Mouse (Mus musculus) adrenal gland, postnatal 25 days (tissue): ENCODE data around the gene Cd48. TPM values are rescaled to one million over a fixed set of nuclear protein-coding genes. Genes with fewer than 3 reads are reported as not detected.
A peak's percentile ranks its signal among the peaks of the same experiment; 100 is the strongest.
"Not testable (repeated sequence)": the region's sequence is repeated elsewhere in the genome, so short reads cannot be mapped to it uniquely, and the experiment has no call there.

ENCODE experiments used
- DNase-seq: peaks from one replicate; pipeline ENCODE4 v3.0.0; 2021; ENCODE audit warnings: mixed read lengths
- long read RNA-seq: library from polyadenylated mRNA; stranded (forward); transcript quantifications from one replicate; pipeline ENCODE4 v2.0.0, GENCODE M21; 2021
- total RNA-seq: library from RNA; stranded (reverse); gene quantifications from 2 replicates; pipeline ENCODE4 v1.2.3, GENCODE M21; 2021

The Cd48 gene
- 1.3 and 1.6 TPM in 2 replicates for total RNA-seq
- long read RNA-seq = 0 reads

DNA sequence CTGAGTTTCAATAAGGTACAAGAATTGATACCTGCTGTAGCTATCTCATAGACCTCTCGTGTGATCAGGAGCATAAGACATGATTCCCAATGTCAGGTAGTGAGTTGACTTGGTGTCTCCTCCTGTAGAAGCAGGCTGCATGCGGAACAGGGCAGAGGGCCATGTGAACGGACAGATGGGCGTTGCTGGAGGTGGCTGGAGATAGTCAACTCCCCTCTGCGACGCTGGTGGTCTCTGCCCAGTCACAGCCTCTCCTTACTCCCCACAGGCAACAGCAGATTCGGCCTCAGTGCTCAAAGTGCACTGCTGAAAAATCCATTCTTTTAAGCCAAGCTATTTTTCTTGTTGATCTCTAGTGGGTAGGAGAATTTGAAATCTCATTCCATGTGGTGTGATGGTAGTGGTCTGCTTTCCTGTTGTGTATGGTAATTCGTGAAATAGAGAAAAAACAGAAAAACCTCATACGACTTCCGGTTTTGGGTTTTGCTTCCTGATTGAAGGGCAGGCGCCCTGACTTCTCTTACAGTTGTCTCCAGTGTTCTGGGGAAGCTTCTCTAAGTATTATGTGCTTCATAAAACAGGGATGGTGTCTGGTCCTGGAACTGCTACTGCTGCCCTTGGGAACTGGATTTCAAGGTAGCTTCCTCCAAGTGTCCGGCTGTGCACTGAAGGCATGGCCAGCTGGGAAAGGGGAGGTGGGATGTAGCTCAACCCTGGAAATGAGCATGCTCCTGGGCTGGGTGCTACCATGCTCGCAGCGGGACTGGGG, at the start of gene Cd48:
Cd48 (plus strand) TSS at position 479 of the 769 bp plus-strand sequence.
- no peak for DNase-seq

DNA sequence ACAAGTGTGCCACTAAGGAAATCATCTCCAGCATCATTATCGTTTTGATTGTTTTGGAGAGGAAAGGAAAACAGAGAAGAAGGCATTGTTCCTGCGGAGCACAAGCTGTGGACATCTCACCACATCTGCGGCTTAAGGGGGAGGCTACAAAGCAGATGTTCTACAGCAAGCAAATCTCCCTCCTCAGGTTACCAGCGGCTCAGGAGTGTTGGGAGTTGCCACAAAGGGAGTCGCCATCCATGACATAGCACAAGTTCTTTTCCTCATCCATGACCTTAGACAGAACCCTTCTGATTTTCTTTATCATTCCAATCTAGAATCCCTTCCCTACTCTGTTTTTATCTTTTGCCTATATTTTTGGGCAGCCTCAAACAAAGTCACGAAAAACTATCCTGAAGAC, 46.1 kb upstream of the Cd48 start:
- no peak for DNase-seq

DNA sequence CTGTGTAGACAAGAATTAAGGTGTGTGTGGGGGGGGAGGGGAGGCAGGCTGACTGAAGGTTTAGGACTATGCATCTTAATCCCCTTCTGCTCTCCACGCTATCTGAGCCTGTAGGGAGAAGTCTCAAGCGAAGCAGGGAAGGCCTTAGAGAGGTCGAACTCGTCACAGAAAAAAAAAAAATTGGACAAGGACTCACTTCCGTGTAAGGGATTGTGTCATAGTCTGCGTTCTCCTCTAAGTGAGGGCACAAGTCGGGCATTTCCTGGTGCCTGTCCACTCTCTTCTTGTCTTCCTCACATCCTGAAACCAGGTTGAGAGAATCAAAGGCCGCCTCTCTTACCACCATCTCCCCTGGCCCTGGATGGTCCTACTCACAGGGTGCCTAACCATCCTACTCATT, 44.7 kb upstream of the Cd48 start:
- DNase-seq = no peak

DNA sequence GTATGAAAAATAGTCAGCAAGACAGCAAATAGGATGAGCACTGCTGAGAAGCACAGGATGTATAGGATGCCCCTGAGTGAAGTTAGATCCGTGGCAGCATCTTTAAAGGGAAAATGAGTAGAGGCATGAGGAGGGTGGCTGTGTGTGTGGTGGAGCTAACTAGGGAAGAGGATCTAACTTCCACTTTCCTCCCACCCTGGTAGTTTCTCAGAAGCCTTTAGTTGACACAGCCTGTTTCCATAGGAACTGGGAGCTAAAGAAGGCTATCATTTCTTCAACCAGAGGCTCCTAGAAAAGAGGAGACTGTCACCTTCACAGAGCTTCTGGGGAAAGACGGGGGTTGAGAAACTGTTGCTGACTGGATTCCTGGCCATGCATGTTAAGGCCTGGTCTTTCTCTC, 43.1 kb upstream of the Cd48 start:
- DNase-seq = no peak

DNA sequence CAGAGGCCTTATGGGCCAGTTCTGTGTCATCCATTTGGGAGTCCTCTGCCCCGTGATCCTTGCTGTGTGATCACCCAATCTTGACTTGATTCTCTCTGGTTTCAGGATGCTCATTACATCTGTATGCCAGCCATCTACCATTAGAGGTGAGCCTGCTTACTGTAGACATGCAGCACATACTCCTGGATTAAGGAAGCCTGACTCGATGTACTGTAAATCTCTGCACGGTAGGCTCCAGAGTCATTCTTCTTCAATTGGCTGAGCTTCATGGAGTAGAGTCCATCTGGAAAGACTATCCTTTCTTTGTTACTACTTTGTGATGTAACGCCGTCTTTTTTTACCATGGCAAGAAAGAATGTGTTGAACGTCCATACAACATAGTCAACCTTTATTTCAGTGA, 41.0 kb upstream of the Cd48 start:
- no peak for DNase-seq

DNA sequence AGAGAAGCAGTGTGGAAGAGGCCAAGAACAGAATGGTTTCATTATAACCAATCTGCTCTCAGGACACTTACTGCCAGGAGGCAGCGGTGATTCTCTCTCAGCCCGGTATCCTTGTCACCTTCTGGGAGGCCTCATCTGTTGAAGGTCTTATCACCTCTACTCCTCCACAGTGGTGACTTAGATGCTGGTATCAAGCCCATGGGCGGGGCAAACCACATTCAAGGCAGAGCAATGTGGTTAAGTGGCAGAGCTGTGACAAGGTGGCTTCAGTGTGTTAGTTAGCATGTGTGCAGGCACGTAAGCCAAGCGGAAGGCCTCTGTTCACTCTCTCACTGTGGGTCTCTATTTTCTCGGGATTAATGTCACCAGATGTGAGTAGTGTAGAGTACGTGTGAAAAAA, 38.2 kb upstream of the Cd48 start:
- no peak for DNase-seq

DNA sequence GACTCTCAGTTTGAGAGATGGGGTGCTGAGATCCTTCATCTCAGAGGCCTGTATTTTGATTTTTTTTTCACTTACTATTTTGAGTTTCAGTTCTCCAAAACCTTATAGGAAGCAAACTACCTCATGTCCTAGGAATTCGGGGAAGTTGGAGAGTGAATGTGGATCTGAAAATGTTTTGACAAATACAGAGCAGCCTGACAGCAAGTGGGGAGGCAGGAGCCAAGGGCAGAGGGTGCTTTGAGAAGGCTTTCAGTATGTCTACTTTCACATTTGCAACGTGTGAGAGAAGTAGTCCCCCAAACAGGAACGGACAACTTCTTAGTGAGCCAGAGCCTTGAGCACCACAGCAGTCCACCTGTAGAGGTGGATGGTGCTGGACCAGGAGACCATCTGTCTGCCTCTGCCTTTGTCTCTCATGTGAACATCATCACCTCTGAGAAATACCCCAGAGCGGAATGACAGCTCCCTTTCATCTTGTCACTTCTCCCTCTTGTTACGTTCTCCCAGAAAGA, 35.3 kb upstream of the Cd48 start:
- DNase-seq = no peak

DNA sequence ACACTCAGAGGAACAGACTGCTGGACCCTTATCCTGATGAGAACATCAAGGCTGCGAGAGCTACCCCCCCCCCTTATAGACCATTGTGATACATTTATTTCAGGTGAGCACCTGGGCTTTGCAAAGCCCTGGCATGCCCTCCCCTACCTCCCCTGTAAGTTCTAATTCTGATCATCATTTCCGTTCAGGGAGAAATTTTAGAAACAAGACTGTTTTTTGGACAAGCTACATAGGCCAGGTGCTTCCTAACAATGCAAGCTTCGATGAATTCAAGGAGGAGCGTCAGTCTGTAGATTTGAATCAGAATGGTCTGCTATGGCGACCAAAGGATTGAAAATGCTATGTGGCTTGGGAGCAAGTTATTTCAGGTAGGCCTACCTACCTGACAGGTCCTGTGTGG, 34.1 kb upstream of the Cd48 start:
- no peak for DNase-seq

DNA sequence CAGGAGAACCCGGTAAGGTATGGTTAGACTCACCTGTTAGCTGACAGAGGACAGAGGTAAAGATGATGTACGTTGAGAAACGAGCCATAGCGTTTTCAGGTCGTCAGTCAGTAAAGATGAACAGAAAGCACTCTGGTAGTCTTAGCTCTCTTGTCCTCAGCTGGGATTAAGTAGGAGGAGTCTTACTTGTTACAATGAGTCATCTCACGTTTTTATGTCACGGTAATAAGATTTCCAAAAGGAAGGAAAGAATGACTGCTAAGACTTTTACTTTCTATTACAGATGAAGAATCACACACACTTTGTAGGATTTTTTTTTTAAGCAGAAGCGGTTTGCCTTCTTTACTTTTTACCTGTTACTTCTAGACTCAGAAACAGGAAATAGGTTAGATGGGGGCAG, 33.0 kb upstream of the Cd48 start:
- no peak for DNase-seq

DNA sequence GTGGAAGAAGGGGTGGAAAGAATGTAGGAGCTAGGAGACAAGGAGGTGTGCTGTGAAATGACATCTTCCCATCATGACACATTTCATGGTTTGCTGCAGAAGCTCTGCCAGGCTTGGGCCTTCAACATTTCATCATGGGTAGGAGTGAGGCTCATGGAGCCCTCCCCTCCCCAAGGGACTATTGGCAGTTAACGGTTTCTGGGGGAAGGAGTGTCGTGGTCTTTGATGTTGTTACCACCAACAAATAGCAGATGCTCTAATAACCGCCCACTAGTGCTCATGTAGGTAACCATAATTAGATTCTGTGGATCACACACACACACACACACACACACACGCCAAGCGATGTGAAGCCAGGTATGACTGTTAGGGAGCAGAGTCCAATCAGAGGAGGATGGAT, 29.1 kb upstream of the Cd48 start, which contains the start of gene Slamf7:
Slamf7 (minus strand) TSS at position 302 of the 400 bp plus-strand sequence.
- DNase-seq = no peak

DNA sequence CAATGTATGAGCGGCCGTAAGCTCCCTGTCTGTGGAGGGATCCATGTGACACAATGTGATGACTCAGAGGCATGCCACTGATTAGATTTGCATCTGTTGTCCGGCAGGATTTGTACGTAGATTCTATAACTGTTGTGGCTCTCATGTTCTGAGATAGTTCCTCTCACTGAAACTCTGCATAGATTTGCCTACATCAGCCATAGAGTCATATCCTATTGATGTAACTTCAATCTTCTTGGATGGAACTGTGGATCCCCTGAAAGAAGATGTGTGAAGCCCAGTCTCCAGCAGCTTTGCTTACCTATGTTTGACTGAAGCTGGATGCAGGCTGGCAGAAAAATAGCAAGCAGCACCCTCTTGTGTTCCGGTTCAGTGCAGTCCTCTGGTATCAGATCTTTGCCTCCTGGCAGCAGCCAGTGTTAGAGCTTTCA, 23.2 kb upstream of the Cd48 start:
- no peak for DNase-seq

DNA sequence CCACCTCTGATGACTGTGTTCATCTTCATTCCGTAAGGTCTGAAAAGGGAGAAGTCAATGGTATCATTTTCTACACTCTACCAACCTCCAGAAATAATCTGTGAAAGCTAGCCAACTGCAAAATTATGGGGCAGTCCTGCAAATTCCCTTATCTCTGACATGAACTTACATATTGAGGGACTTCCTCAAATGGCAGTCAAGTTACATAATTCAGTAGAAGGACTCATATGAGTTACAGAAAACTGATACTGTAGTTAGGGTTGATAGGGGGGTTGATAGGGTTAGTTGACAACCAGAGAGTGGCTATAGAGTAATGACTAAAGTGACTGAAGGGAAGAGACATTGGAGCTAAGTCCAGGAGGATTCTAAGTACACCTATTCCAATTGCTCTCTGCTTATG, 21.4 kb upstream of the Cd48 start:
- no peak for DNase-seq

DNA sequence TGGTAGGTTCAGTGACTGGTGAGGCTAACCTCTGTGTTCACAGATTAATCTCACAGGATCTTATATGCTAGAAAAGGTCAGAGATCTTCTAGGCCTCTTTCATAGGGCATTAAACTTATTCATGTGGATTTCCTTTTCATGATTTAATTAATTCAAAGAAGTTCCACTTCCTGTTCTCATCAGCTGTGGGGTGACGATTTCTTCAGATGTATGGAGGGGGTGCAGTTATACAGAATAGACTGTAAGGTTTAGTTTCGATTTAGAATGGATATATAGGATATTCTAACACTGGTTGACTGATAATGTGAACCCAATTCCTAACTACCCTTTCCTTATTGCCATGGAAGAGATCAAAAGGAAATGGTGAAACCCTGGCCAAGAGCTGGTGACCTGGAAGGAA, 20.3 kb upstream of the Cd48 start:
- DNase-seq = no peak

DNA sequence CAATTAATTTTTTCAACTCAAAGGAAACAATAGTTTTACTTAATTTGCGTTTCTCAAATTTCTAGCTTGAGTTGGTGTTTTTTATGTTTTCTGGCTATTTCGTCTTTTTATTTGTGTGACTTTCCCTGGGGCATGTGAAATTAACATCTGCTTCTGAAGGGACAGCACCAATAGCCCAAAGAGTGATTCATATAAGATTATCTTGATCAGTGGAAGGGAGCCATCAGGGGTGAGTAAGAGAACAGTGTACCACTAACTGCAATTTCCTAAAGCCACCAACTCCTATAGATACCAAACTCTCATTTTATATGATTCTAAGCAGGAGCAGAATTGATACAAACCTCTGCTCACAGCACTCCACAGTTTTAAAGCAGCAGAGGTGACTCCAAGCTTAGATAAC, 18.1 kb upstream of the Cd48 start:
- DNase-seq = no peak

DNA sequence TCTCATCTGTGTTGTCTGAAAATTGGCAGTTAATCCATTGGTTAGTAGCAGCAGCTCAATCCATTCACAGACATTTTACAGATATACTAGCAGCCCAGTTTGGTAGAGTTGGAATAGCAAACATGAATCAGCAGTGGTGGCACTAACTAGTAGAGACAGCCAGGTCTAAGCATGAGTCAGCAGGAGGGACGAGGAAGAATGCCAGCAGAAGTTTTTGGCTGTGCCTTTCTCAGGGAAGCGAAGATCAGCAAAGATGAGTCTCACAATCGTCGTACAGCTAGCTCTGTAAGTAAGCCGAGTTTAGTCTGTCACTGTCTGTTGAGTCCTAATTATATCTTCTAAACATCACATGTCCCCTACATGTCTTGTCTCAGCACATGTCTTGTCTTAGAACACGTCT, 15.5 kb upstream of the Cd48 start:
- DNase-seq = peak; percentile 10

DNA sequence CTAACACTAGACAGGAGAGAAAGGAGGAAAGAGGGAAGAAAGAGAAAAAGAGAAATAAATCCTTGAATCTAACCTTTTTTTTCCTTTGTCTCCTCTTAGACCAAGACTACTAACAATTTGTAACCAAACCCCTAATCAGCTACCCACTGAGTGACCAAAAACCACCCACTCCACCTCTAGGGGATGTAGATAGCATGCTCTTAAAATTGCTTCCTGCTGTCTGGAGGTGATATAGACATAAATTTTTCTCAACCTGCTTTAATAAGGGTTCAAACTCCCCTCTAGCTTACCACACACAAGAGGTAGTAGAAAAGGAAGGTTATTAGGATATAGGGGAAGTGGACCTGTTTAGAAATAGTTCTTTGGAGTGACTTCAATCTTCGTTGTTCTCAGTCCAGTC, 14.6 kb upstream of the Cd48 start:
- no peak for DNase-seq

DNA sequence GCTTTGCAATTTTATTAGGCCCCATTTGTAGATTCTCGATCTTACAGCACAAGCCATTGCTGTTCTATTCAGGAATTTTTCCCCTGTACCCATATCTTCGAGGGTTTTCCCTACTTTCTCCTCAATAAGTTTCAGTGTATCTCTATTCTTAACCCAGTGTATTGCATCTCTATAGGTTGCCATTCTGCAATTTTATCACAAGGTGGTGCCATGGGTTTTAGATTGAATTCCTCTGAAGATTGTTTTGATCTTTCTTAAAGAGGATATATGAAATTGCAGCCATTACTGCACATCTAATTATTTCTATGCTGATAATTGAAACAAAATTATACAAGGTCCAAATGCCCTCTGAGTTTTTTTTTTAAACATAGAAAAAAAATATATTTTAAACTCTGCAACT, 9.4 kb upstream of the Cd48 start:
- not testable (repeated sequence) for DNase-seq

DNA sequence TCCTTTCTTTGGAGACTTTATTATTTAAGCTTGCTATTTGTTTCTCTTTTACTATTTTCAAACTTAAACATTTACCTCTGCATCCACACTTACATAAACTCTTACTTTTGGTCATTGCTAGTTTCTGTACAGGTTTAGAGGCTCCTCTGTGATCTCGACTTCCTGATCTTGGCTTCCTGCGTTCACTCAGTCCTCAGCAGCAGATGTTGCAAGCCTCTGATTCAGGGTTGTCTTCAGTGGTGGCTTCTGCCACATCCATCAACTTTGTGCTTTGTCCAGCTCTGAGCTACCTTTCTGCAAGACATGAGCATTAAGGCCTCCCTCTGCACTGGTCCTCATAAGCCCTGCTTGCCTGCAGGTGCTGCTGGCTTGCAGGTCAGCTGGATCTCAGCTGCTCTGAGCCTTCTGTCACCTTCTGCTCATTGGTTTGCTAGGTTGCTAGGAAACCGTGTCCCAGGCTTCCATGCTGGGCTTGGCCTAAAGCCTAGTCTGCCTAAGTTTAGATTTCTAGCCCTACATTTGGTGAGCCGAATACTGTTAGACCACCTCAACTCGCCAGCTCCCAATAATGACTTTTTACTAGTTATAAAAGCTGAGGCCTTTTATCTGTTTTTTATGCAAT, 8.8 kb upstream of the Cd48 start:
- DNase-seq = no peak

DNA sequence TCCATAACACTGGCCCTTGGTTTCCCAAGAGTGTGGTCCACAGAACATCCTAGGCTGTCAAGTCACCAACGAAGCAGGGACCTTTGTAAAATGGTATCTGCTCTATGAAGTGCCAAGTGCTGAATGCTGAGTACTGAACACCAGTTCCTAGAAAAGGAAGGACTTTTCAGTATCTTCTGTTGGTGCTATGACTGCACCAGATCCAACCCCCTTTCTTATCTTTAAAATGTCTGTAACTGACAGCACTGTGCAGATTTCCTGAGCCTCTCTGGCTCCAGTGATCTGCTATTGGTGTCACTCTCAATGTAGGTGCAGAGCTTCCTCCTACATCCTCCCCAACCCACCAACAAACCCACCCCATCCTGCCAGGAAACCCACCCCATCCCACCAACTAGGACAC, 7.3 kb upstream of the Cd48 start:
- no peak for DNase-seq

DNA sequence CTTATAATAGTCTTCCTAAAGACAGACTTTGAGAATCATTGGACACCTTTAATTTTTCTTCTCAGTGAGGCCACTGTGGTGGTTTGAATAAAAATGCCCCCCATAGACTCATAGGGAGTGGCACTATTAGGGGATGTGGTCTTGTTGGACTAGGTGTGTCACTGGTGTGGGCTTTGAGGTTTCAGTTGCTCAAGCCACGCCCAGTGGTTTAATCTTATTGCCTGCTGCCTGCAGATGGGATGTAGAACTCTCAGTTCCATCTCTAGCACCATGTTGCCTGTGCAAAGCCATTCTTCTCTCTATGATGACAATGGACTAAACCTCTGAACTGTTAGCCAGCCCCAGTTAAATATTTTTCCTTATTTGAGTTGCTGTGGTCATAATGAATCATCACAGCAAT, 4.1 kb upstream of the Cd48 start:
- DNase-seq = no peak

DNA sequence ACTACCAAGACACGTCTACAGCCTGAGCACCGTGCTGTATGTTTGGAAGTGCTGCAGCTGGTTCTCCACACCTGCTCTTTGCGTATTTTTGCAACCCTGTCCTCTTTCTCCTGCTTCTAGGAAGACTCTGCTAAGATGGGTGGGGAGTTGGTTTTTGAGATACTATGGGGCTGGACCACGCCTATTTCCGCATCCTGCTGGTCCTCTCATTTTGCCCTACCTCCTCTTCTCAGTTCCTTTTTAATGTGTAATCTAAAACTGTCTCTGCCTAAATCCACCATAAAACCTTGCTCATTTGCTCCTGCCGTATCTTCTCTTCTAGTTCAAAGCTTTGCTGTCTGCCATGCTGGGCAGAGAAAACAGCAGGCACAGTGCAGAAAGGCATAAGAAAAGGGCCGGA, 800 bp upstream of the Cd48 start:
- no peak for DNase-seq

DNA sequence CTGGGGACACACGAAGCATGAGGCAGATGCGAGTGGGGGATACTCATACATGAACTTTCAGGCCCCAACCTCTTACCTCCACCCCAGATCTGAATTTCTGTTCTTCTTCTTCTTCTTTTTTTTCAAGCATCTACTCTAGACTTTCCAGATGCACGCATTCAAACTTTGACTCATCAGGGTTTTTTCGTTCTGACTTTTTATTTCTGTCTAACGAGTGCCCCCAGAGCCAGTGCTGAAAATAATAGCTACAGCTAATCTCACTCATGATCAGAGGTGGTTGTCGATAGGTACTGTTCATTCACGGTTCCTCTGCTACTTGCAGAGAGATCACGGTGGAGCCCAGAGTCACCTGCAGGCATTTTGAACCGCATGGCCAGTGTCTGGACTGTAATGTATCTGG, 3.1 kb downstream of the Cd48 start:
- no peak for DNase-seq

DNA sequence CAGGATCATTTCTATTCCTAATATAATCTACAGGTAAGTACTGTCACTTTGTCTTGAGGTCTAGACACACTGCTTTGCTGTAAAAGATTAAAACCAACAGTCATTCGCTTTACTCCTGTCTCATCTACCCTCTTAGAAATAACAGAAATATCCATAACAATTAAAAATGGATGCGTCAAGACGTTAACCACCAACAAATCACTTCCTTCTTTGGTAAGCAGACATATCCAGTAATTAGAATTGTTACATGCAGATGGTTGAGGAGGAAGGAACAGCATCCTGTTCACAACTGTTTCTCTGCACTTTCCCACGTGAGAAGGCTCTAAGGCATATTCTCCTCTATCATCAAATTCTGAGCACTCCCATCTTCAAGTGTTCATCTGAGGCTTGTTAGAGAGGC, 5.5 kb downstream of the Cd48 start:
- DNase-seq = no peak

DNA sequence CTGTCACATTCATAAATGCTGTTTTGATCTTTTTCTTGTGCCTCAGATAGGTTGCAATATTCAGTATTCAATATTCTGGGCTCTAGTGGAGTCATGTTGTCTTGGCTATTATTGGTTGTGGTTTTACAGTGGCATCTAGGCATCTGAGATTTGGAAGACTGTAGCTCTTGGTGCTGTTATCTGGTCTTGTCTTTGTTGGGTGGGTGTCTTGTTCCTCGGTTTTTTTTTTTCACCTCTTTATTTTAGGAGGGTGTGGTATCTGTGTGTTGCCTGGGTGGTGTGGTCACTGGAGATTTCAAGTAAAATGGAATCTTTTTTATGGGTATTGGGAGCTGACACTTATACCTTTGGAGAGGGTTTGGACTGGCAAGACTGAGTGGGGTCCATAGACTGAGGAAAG, 12.1 kb downstream of the Cd48 start:
- no peak for DNase-seq
